In the genomic region with DNA sequence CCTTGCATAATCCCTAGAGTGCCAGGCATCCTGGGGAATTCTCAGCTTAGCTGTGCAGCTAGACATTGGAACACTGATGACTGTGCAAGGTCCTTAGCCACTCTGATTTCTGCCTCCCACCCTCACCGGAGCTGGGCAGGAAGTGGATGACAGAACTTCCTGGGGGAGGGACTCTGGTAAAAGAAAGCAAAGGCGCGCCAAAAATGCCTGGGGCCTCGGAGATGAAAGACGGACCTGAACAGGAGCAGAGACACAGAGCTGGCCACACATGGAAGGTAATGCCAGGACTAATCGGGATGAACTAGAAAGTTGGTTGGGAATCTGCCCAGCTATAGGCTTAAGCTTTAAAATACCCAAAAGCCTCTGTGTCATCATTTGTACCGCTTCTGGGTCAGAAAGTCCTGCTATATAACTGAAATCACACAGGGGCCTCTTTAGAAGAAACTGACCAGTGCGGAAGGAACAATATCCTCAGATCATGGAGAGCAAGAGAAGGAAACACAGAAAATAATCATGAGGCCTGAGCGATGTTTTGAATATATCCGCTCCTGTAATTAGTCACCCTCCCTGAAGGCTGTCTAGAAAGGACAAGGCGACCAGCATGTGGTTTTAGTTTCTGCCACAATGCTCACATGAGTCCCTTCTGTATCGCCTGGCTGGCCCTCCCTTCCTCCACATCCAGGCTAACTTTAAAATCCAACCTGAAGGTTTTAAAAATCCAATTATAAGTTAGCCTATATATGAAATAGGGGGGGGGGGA, we compare ENCODE assay signal across 8 mouse cellular contexts. TPM values are rescaled to one million over a fixed set of nuclear protein-coding genes. Genes with fewer than 3 reads are reported as not detected.
DNase-seq lines count a peak whose midpoint lies in the region; ATAC-seq and TF ChIP-seq lines count a peak whose summit lies in the region.

A gene (plus strand): TSS at position 197 of the 760 bp plus-strand sequence.

- no peaks in the 10 kb centered on the region for H3K9me3 ChIP-seq in embryonic facial prominence, embryonic 12.5 days
- H3K9me3 ChIP-seq in lung, embryonic 14.5 days (ENCODE audit: low read depth, low read length), result no peaks in the 10 kb centered on the region
- H3K9me3 ChIP-seq in hindbrain, embryonic 13.5 days, result no peaks in the 10 kb centered on the region

- 54% methylated on average over 12 of the region's 12 CpGs for WGBS in embryonic facial prominence, embryonic 12.5 days
- 71% methylated on average over 12 of the region's 12 CpGs for WGBS in lung, embryonic 14.5 days
- 84% methylated on average over 12 of the region's 12 CpGs for WGBS in hindbrain, embryonic 13.5 days

- 0 out of 2 replicates have a peak within 1 kb of the TSS, but pooled peaks have one; percentile 5 for H3K4me3 ChIP-seq in embryonic facial prominence, embryonic 12.5 days
- no peak within 1 kb of the TSS for H3K4me3 ChIP-seq in lung, embryonic 14.5 days (ENCODE audit: low read depth, low read length)
- no peak within 1 kb of the TSS for H3K4me3 ChIP-seq in hindbrain, embryonic 13.5 days

- H3K27me3 ChIP-seq in embryonic facial prominence, embryonic 12.5 days, result no peaks in the 10 kb centered on the region
- H3K27me3 ChIP-seq in lung, embryonic 14.5 days (ENCODE audit: insufficient read depth, low read length), result no peaks in the 10 kb centered on the region
- H3K27me3 ChIP-seq in splenic B cell, adult 2 months (ENCODE audit: control insufficient read depth, insufficient read depth, low read length, poor library complexity, severe bottlenecking), result no peaks in the 10 kb centered on the region
- no peaks in the 10 kb centered on the region for H3K27me3 ChIP-seq in hindbrain, embryonic 13.5 days

- no peak for TF ChIP-seq CTCF in lung, embryonic 14.5 days (IDR thresholded peaks at IDR 0.05; ENCODE audit: low read depth)

- H3K36me3 ChIP-seq in embryonic facial prominence, embryonic 12.5 days, result no peaks in the 10 kb centered on the region
- no peaks in the 10 kb centered on the region for H3K36me3 ChIP-seq in lung, embryonic 14.5 days (ENCODE audit: insufficient read depth)
- H3K36me3 ChIP-seq in splenic B cell, adult 2 months (ENCODE audit: control insufficient read depth, insufficient read depth, low read length, poor library complexity, severe bottlenecking), result no peaks in the 10 kb centered on the region
- H3K36me3 ChIP-seq in hindbrain, embryonic 13.5 days, result no peaks in the 10 kb centered on the region

- no peak within 1 kb of the TSS for H3K27ac ChIP-seq in embryonic facial prominence, embryonic 12.5 days
- H3K27ac ChIP-seq in lung, embryonic 14.5 days (ENCODE audit: low read depth), result no peak within 1 kb of the TSS
- no peak within 1 kb of the TSS for H3K27ac ChIP-seq in hindbrain, embryonic 13.5 days

- no peak for ATAC-seq in embryonic facial prominence, embryonic 12.5 days (ENCODE audit: insufficient number of reproducible peaks, insufficient read depth, low FRiP score, low TSS enrichment)
- peak; percentile 91 for ATAC-seq in inflammation-experienced regulatory T-cells, adult 6 months
- no peak; the same call in 1 of the 2 replicates for ATAC-seq in lung, embryonic 14.5 days (ENCODE audit: insufficient read depth)
- no peak for ATAC-seq in hindbrain, embryonic 13.5 days (ENCODE audit: low FRiP score)

- peak; percentile 11 for DNase-seq in urinary bladder, postnatal 14 days (ENCODE audit: low spot score)
- DNase-seq in urinary bladder, postnatal 10 days (ENCODE audit: low spot score), result no peak
- peak; percentile 11 for DNase-seq in lung, embryonic 14.5 days
- DNase-seq in splenic B cell, adult 2 months (ENCODE audit: low read depth, low spot score), result peak; percentile 64
- no peak for DNase-seq in yolk sac, embryonic 10.5 days (ENCODE audit: low spot score)

- no peaks in the 10 kb centered on the region for H3K4me1 ChIP-seq in embryonic facial prominence, embryonic 12.5 days
- no peaks in the 10 kb centered on the region for H3K4me1 ChIP-seq in lung, embryonic 14.5 days (ENCODE audit: insufficient read depth)
- H3K4me1 ChIP-seq in hindbrain, embryonic 13.5 days (replicated peaks), result no peaks in the 10 kb centered on the region

- H3K9ac ChIP-seq in embryonic facial prominence, embryonic 12.5 days, result no peak within 1 kb of the TSS
- H3K9ac ChIP-seq in lung, embryonic 14.5 days, result no peak within 1 kb of the TSS
- H3K9ac ChIP-seq in hindbrain, embryonic 13.5 days, result no peak within 1 kb of the TSS

- peak within 1 kb of the TSS; percentile 19 for H3K4me2 ChIP-seq in embryonic facial prominence, embryonic 12.5 days (replicated peaks)
- peak within 1 kb of the TSS; percentile 35 for H3K4me2 ChIP-seq in lung, embryonic 14.5 days
- H3K4me2 ChIP-seq in hindbrain, embryonic 13.5 days, result no peak within 1 kb of the TSS

RNA-seq across cellular contexts. Expression of the gene that starts here (rescaled TPM):
- polyA plus RNA-seq in embryonic facial prominence, embryonic 12.5 days (2016; fragmentation: Nextera tagmentation; extraction: Ambion mirVana), result 1.8 and 2.4 TPM in 2 replicates
- 1 to 10 TPM; 2.5 to 4.4 (median 3.8) TPM for polyA plus RNA-seq in inflammation-experienced regulatory T-cells, adult 6 months (2017; shearing (Covaris generic))
- 1.1 and 1.2 TPM in 2 replicates for polyA plus RNA-seq in lung, embryonic 14.5 days (2014; fragmentation: Nextera tagmentation; extraction: Ambion mirVana)
- 0.12 TPM in 2 replicates for polyA plus RNA-seq in hindbrain, embryonic 13.5 days (2015; fragmentation: Nextera tagmentation; extraction: Ambion mirVana)

Comparison
In these comparisons a context has a peak if more than half of its experiments do, and no peak if none do; other contexts are left out.
1. DNase-seq: peak in urinary bladder, postnatal 14 days (single experiment), lung, embryonic 14.5 days (single experiment) and splenic B cell, adult 2 months (single experiment); none in urinary bladder, postnatal 10 days (single experiment) and yolk sac, embryonic 10.5 days (single experiment).